Mouse (Mus musculus): ENCODE measurements around the gene Ccdc181. TPM values are rescaled to one million over a fixed set of nuclear protein-coding genes. Genes with fewer than 3 reads are reported as not detected.
A peak's percentile ranks its signal among the peaks of the same experiment; 100 is the strongest.
"Not testable (repeated sequence)": the region's sequence is repeated elsewhere in the genome, so short reads cannot be mapped to it uniquely, and the experiment has no call there.

The Ccdc181 gene
- polyA plus RNA-seq (2015; fragmentation: Nextera tagmentation; extraction: Ambion mirVana): 10.8 and 11.5 TPM in 2 replicates

GRCm38 (mm10) chr1:164275455-164275954 is at the start of gene Ccdc181:
Gene Ccdc181 (plus strand): TSS chr1:164275585.
- peak within 1 kb of the TSS; percentile 66 for H3K9ac ChIP-seq (ENCODE audit: low read length)
- under 1% methylated on average over 31 of the region's 31 CpGs for WGBS
- ATAC-seq (ENCODE audit: insufficient read depth, low FRiP score): peak; percentile 99
- no peaks in the 10 kb centered on the region for H3K4me1 ChIP-seq (ENCODE audit: control insufficient read depth, insufficient read depth, low read length)
- no peaks in the 10 kb centered on the region for H3K36me3 ChIP-seq (ENCODE audit: control insufficient read depth, insufficient read depth, low read length)
- peak within 1 kb of the TSS; percentile 60 for H3K4me3 ChIP-seq (replicated peaks; ENCODE audit: low read length)
- no peaks in the 10 kb centered on the region for H3K9me3 ChIP-seq (replicated peaks; ENCODE audit: control insufficient read depth, low read length)
- peak within 1 kb of the TSS; percentile 86 for H3K4me2 ChIP-seq (ENCODE audit: low read depth, low read length)
- H3K27ac ChIP-seq (ENCODE audit: low read length): no peak within 1 kb of the TSS
- no peaks in the 10 kb centered on the region for H3K27me3 ChIP-seq (ENCODE audit: control insufficient read depth, insufficient read depth, low read length)

- not testable (repeated sequence) for H3K36me3 ChIP-seq (ENCODE audit: control insufficient read depth, insufficient read depth, low read length); H3K4me3 ChIP-seq (replicated peaks; ENCODE audit: low read length); H3K9ac ChIP-seq (ENCODE audit: low read length); H3K4me1 ChIP-seq (ENCODE audit: control insufficient read depth, insufficient read depth, low read length); H3K27ac ChIP-seq (ENCODE audit: low read length); ATAC-seq (ENCODE audit: insufficient read depth, low FRiP score); H3K4me2 ChIP-seq (ENCODE audit: low read depth, low read length); H3K27me3 ChIP-seq (ENCODE audit: control insufficient read depth, insufficient read depth, low read length); H3K9me3 ChIP-seq (replicated peaks; ENCODE audit: control insufficient read depth, low read length)
- 82% methylated on average over 2 of the region's 4 CpGs for WGBS
Observed at GRCm38 (mm10) chr1:164231937-164232570, 43.3 kb upstream of the Ccdc181 start.

GRCm38 (mm10) chr1:164233447-164233846 is 41.9 kb upstream of the Ccdc181 start:
- Histone ChIP-seq H3K9me3 (replicated peaks; ENCODE audit: control insufficient read depth, low read length) (no peaks in the 10 kb centered on the region), H3K27me3 (ENCODE audit: control insufficient read depth, insufficient read depth, low read length) (no peaks in the 10 kb centered on the region), H3K9ac (ENCODE audit: low read length) (no peak overlapping the region), H3K27ac (ENCODE audit: low read length) (no peak overlapping the region), H3K4me1 (ENCODE audit: control insufficient read depth, insufficient read depth, low read length) (peaks cover 3% of the 10 kb centered on the region; the same call in 1 of the 2 replicates), H3K4me3 (replicated peaks; ENCODE audit: low read length) (no peak overlapping the region), H3K36me3 (ENCODE audit: control insufficient read depth, insufficient read depth, low read length) (no peaks in the 10 kb centered on the region), H3K4me2 (ENCODE audit: low read depth, low read length) (no peak overlapping the region)
- no peak; the same call in 1 of the 2 replicates for ATAC-seq (ENCODE audit: insufficient read depth, low FRiP score)
- 88% methylated on average over 1 of the region's 1 CpGs for WGBS

- ATAC-seq (ENCODE audit: insufficient read depth, low FRiP score): peak; percentile 37; the same call in 1 of the 2 replicates
- no peaks in the 10 kb centered on the region for H3K36me3 ChIP-seq (ENCODE audit: control insufficient read depth, insufficient read depth, low read length)
- H3K4me1 ChIP-seq (ENCODE audit: control insufficient read depth, insufficient read depth, low read length): peaks cover 3% of the 10 kb centered on the region; the same call in 1 of the 2 replicates
- no peak overlapping the region for H3K27ac ChIP-seq (ENCODE audit: low read length)
- no peak overlapping the region for H3K4me2 ChIP-seq (ENCODE audit: low read depth, low read length)
- no peaks in the 10 kb centered on the region for H3K27me3 ChIP-seq (ENCODE audit: control insufficient read depth, insufficient read depth, low read length)
- 36% methylated on average over 7 of the region's 7 CpGs for WGBS
- no peaks in the 10 kb centered on the region for H3K9me3 ChIP-seq (replicated peaks; ENCODE audit: control insufficient read depth, low read length)
- H3K9ac ChIP-seq (ENCODE audit: low read length): no peak overlapping the region
- H3K4me3 ChIP-seq (replicated peaks; ENCODE audit: low read length): no peak overlapping the region
Observed at GRCm38 (mm10) chr1:164235078-164235477, 40.3 kb upstream of the Ccdc181 start.

GRCm38 (mm10) chr1:164236078-164236477 is 39.3 kb upstream of the Ccdc181 start:
- H3K9ac ChIP-seq (ENCODE audit: low read length): no peak overlapping the region
- no peak overlapping the region for H3K4me3 ChIP-seq (replicated peaks; ENCODE audit: low read length)
- WGBS: 56% methylated on average over 7 of the region's 7 CpGs
- H3K27ac ChIP-seq (ENCODE audit: low read length): no peak overlapping the region
- H3K36me3 ChIP-seq (ENCODE audit: control insufficient read depth, insufficient read depth, low read length): no peaks in the 10 kb centered on the region
- H3K4me2 ChIP-seq (ENCODE audit: low read depth, low read length): no peak overlapping the region
- ATAC-seq (ENCODE audit: insufficient read depth, low FRiP score): no peak
- H3K9me3 ChIP-seq (replicated peaks; ENCODE audit: control insufficient read depth, low read length): no peaks in the 10 kb centered on the region
- no peaks in the 10 kb centered on the region for H3K27me3 ChIP-seq (ENCODE audit: control insufficient read depth, insufficient read depth, low read length)
- peaks cover 3% of the 10 kb centered on the region; the same call in 1 of the 2 replicates for H3K4me1 ChIP-seq (ENCODE audit: control insufficient read depth, insufficient read depth, low read length)

- Histone ChIP-seq H3K27ac (ENCODE audit: low read length) (no peak overlapping the region), H3K27me3 (ENCODE audit: control insufficient read depth, insufficient read depth, low read length) (no peaks in the 10 kb centered on the region), H3K4me2 (ENCODE audit: low read depth, low read length) (no peak overlapping the region), H3K4me1 (ENCODE audit: control insufficient read depth, insufficient read depth, low read length) (no peaks in the 10 kb centered on the region), H3K9ac (ENCODE audit: low read length) (no peak overlapping the region), H3K4me3 (replicated peaks; ENCODE audit: low read length) (no peak overlapping the region), H3K9me3 (replicated peaks; ENCODE audit: control insufficient read depth, low read length) (no peaks in the 10 kb centered on the region), H3K36me3 (ENCODE audit: control insufficient read depth, insufficient read depth, low read length) (no peaks in the 10 kb centered on the region)
- no peak for ATAC-seq (ENCODE audit: insufficient read depth, low FRiP score)
- WGBS: 71% methylated on average over 2 of the region's 2 CpGs
Observed at GRCm38 (mm10) chr1:164241494-164241893, 33.9 kb upstream of the Ccdc181 start.

- 51% methylated on average over 8 of the region's 8 CpGs for WGBS
- H3K4me1 ChIP-seq (ENCODE audit: control insufficient read depth, insufficient read depth, low read length): 0 out of 2 replicates have a peak, but pooled peaks cover 1% of the 10 kb centered on the region
- no peaks in the 10 kb centered on the region for H3K9me3 ChIP-seq (replicated peaks; ENCODE audit: control insufficient read depth, low read length)
- no peak overlapping the region for H3K4me2 ChIP-seq (ENCODE audit: low read depth, low read length)
- H3K4me3 ChIP-seq (replicated peaks; ENCODE audit: low read length): no peak overlapping the region
- H3K36me3 ChIP-seq (ENCODE audit: control insufficient read depth, insufficient read depth, low read length): no peaks in the 10 kb centered on the region
- H3K9ac ChIP-seq (ENCODE audit: low read length): no peak overlapping the region
- ATAC-seq (ENCODE audit: insufficient read depth, low FRiP score): peak; percentile 80
- peak overlapping the region; percentile 47; the same call in 1 of the 2 replicates for H3K27ac ChIP-seq (ENCODE audit: low read length)
- H3K27me3 ChIP-seq (ENCODE audit: control insufficient read depth, insufficient read depth, low read length): no peaks in the 10 kb centered on the region
Observed at GRCm38 (mm10) chr1:164242809-164243208, 32.6 kb upstream of the Ccdc181 start.

- Histone ChIP-seq H3K27me3 (ENCODE audit: control insufficient read depth, insufficient read depth, low read length) (no peaks in the 10 kb centered on the region), H3K27ac (ENCODE audit: low read length) (no peak overlapping the region), H3K4me3 (replicated peaks; ENCODE audit: low read length) (no peak overlapping the region), H3K9me3 (replicated peaks; ENCODE audit: control insufficient read depth, low read length) (no peaks in the 10 kb centered on the region), H3K36me3 (ENCODE audit: control insufficient read depth, insufficient read depth, low read length) (no peaks in the 10 kb centered on the region), H3K4me2 (ENCODE audit: low read depth, low read length) (peak overlapping the region; percentile 62), H3K9ac (ENCODE audit: low read length) (peak overlapping the region; percentile 78), H3K4me1 (ENCODE audit: control insufficient read depth, insufficient read depth, low read length) (peaks cover 16% of the 10 kb centered on the region)
- WGBS: 46% methylated on average over 8 of the region's 8 CpGs
- ATAC-seq (ENCODE audit: insufficient read depth, low FRiP score): no peak
Observed at GRCm38 (mm10) chr1:164247442-164247841, 27.9 kb upstream of the Ccdc181 start.

GRCm38 (mm10) chr1:164247971-164248370 is 27.4 kb upstream of the Ccdc181 start:
- Histone ChIP-seq H3K9ac (ENCODE audit: low read length) (peak overlapping the region; percentile 78), H3K4me2 (ENCODE audit: low read depth, low read length) (peak overlapping the region; percentile 62), H3K9me3 (replicated peaks; ENCODE audit: control insufficient read depth, low read length) (no peaks in the 10 kb centered on the region), H3K4me3 (replicated peaks; ENCODE audit: low read length) (peak overlapping the region; percentile 61), H3K36me3 (ENCODE audit: control insufficient read depth, insufficient read depth, low read length) (no peaks in the 10 kb centered on the region), H3K27ac (ENCODE audit: low read length) (peak overlapping the region; percentile 25), H3K27me3 (ENCODE audit: control insufficient read depth, insufficient read depth, low read length) (no peaks in the 10 kb centered on the region), H3K4me1 (ENCODE audit: control insufficient read depth, insufficient read depth, low read length) (peaks cover 16% of the 10 kb centered on the region)
- 19% methylated on average over 10 of the region's 10 CpGs for WGBS
- ATAC-seq (ENCODE audit: insufficient read depth, low FRiP score): no peak

Measured in stomach, embryonic 16.5 days (tissue).